Mouse (Mus musculus) lung, postnatal 0 days (tissue): ENCODE results near the gene Gm20388. TPM values are rescaled to one million over a fixed set of nuclear protein-coding genes. Genes with fewer than 3 reads are reported as not detected.
"Not testable (repeated sequence)": the region's sequence is repeated elsewhere in the genome, so short reads cannot be mapped to it uniquely, and the experiment has no call there.

Experiments used
- ATAC-seq: fragments of 200-750 bp; cut with Nextera tagmentation; 2 replicates; pipeline ENCODE4 v1.8.0; 2017; ENCODE audit warnings: moderate library complexity
- DNase-seq: peaks from one replicate; pipeline ENCODE4 v3.0.0-alpha.2; 2016; ENCODE audit warnings: low spot score
- H3K27ac ChIP-seq: fragments of 300-500 bp; sonication (generic); 2 replicates; pipeline ENCODE4 v1.5.1; 2014; ENCODE audit warnings: antibody characterized with exemption, mild to moderate bottlenecking, low read length, mixed read lengths
- H3K27me3 ChIP-seq: fragments of 300-500 bp; sonication (generic); replicated peaks from 2 replicates; pipeline ENCODE4 v1.6.1; 2014; ENCODE audit warnings: low read length, mixed read lengths; ENCODE audit not compliant: insufficient read depth
- H3K36me3 ChIP-seq: fragments of 300-500 bp; sonication (generic); 2 replicates; pipeline ENCODE4 v1.6.1; 2014; ENCODE audit warnings: low read length, mixed read lengths; ENCODE audit not compliant: insufficient read depth
- H3K4me1 ChIP-seq: fragments of 300-500 bp; sonication (generic); 2 replicates; pipeline ENCODE4 v1.6.1; 2014; ENCODE audit warnings: antibody characterized with exemption, low read depth, low read length, mixed read lengths; ENCODE audit not compliant: insufficient read depth
- H3K4me2 ChIP-seq: fragments of 300-500 bp; sonication (generic); replicated peaks from 2 replicates; pipeline ENCODE4 v1.6.1; 2014; ENCODE audit warnings: low read depth, mild to moderate bottlenecking, low read length, moderate library complexity, mixed read lengths
- H3K4me3 ChIP-seq: fragments of 300-500 bp; sonication (generic); 2 replicates; pipeline ENCODE4 v1.5.1; 2014; ENCODE audit warnings: low read depth, low read length
- H3K9ac ChIP-seq: fragments of 300-500 bp; sonication (generic); replicated peaks from 2 replicates; pipeline ENCODE4 v1.6.1; 2014; ENCODE audit warnings: low read depth, mild to moderate bottlenecking
- H3K9me3 ChIP-seq: fragments of 300-500 bp; sonication (generic); 2 replicates; pipeline ENCODE4 v1.6.1; 2016; ENCODE audit warnings: low read length, mixed read lengths
- CTCF ChIP-seq: IDR thresholded peaks from 2 replicates; pipeline ENCODE4 v1.5.1; 2016; ENCODE audit warnings: antibody characterized with exemption, mild to moderate bottlenecking
- EP300 ChIP-seq: IDR thresholded peaks from 2 replicates; pipeline ENCODE4 v1.6.1; 2016; ENCODE audit warnings: antibody characterized with exemption, mild to moderate bottlenecking, control low read depth
- WGBS: fragments of 180-500 bp; shearing (Covaris S2); extraction: QIAGEN DNeasy Blood & Tissue Kit; methylation state at CpG from one replicate; pipeline ENCODE4 v1.1.7; 2014; 5-methylcytosine and 5-hydroxymethylcytosine counted together
- polyA plus RNA-seq: library from polyadenylated mRNA; unstranded; fragments of >200 nt; fragmentation: Nextera tagmentation; extraction: Ambion mirVana; gene quantifications from 2 replicates; pipeline ENCODE4 v1.2.1, GENCODE M21; 2015

Gm20388 gene
- polyA plus RNA-seq, 1 experiment from 2014 or later, result not detected

DNA sequence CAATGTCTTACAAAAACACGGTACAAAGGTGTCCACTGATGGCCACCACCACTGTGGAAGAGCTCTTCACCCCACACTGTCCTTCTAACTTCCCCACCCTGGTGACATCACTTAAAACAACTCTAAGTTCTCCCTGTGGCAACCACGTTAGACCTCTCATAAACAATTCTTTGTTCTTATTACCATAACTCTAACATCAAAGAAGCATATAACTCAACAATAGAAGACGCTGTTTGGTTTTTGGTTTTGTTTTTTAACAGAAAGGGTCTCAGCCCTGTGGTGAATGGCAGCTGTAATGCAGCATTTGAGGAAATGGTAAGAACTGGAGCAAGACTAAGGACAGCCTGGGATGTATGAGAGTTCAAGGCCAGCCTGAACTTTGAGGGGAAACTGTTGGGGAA is 3115.3 kb downstream of the Gm20388 start:
- Histone ChIP-seq H3K4me1 (peaks cover 8% of the 10 kb centered on the region; the same call in 1 of the 2 replicates), H3K9me3 (no peaks in the 10 kb centered on the region), H3K36me3 (no peaks in the 10 kb centered on the region), H3K9ac (no peak overlapping the region), H3K27ac (no peak overlapping the region), H3K27me3 (no peaks in the 10 kb centered on the region), H3K4me2 (no peak overlapping the region), H3K4me3 (no peak overlapping the region)
- no peak for ATAC-seq
- no peak for DNase-seq
- 71% methylated on average over 3 of the region's 3 CpGs for WGBS
- TF ChIP-seq CTCF (no peak), EP300 (no peak)

DNA sequence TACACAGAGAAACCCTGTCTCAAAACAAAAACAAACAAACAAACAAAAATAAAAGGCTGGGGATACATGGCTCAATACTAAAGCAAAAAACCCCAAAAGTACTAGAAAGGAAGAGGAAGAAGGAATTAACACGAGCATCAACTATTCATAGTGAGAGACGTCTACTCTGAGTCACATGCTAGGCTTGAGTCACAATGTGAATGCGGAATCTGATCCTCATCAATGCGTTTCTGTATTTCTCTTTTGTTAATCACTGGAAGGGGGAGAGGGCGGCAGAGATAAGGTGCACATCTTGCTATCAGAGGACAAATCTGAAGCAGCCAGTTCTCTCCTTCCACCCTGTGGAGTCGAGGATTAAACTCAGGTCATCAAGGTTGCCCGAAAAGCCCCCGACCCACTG is 3117.1 kb downstream of the Gm20388 start:
- no peaks in the 10 kb centered on the region for H3K4me1 ChIP-seq
- H3K36me3 ChIP-seq, result no peaks in the 10 kb centered on the region
- no peaks in the 10 kb centered on the region for H3K27me3 ChIP-seq
- no peaks in the 10 kb centered on the region for H3K9me3 ChIP-seq
- ATAC-seq (no peak), DNase-seq (no peak)
- H3K4me3 ChIP-seq, result no peak overlapping the region
- WGBS, result 88% methylated on average over 8 of the region's 8 CpGs
- H3K9ac ChIP-seq, result no peak overlapping the region
- no peak overlapping the region for H3K4me2 ChIP-seq
- H3K27ac ChIP-seq, result no peak overlapping the region
- no peak for TF ChIP-seq EP300

DNA sequence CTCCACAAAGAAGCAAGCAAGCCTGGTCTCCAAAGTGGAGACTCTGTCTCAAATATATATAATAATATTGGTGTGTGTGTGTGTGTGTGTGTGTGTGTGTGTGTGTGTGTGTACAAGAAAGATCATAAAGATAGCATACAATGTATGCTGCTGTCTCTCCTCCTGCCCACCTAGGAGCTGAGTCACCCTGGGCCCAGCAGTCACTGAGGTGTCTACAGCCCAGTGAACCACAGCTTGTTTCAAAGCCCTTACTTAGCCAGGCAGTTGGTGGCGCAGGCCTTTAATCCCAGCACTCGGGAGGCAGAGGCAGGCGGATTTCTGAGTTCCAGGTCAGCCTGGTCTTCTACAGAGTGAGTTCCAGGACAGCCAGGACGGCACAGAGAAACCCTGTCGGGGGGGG is 3119.4 kb downstream of the Gm20388 start:
- not testable (repeated sequence) for H3K27ac ChIP-seq, H3K4me1 ChIP-seq, ATAC-seq, DNase-seq, H3K9ac ChIP-seq, H3K27me3 ChIP-seq, H3K36me3 ChIP-seq, H3K4me3 ChIP-seq, H3K4me2 ChIP-seq, H3K9me3 ChIP-seq
- 78% methylated on average over 4 of the region's 5 CpGs for WGBS

DNA sequence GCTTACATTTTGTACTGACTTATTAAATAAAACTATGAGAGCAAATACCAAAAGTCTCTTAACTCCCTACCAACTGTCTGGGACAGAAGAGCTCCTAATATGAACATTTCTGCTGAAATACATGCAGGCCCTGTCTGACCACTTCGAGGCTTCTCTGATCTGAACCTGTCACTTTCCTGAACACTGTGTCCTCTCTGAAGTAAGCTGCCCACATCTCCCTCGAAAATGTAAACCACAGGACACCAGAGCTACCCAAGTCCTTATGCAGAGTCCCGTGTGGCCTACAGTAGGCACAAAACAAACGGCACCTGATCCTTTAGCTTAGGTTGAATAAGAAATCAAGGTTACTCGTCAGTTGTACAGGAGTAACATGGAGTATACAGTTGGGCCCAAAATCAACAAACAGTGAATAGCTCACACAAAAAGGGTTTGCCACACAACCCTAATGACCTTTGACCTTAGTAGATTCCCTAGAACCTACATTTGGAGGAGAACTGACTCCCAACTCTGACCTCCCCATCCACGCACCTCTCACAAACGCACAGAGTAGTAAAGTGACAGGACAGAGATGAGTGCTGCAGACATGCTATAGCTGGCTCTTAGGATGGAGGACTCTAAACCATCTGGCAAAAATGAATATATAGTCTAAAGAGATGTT is 3120.8 kb downstream of the Gm20388 start:
- no peak overlapping the region for H3K27ac ChIP-seq
- DNase-seq (no peak), ATAC-seq (no peak)
- no peaks in the 10 kb centered on the region for H3K27me3 ChIP-seq
- peaks cover 6% of the 10 kb centered on the region; the same call in 1 of the 2 replicates for H3K4me1 ChIP-seq
- WGBS, result 68% methylated on average over 7 of the region's 7 CpGs
- no peak overlapping the region for H3K4me2 ChIP-seq
- TF ChIP-seq EP300 (no peak), CTCF (no peak)
- H3K4me3 ChIP-seq, result no peak overlapping the region
- H3K36me3 ChIP-seq, result no peaks in the 10 kb centered on the region
- no peaks in the 10 kb centered on the region for H3K9me3 ChIP-seq
- no peak overlapping the region for H3K9ac ChIP-seq

GRCm38 (mm10) chr8:123032730-123033129 is 3122.1 kb downstream of the Gm20388 start:
- Histone ChIP-seq H3K9me3 (no peaks in the 10 kb centered on the region), H3K9ac (no peak overlapping the region), H3K4me3 (no peak overlapping the region), H3K4me2 (no peak overlapping the region), H3K4me1 (peaks cover 6% of the 10 kb centered on the region; the same call in 1 of the 2 replicates), H3K27me3 (no peaks in the 10 kb centered on the region), H3K27ac (no peak overlapping the region), H3K36me3 (no peaks in the 10 kb centered on the region)
- DNase-seq, result peak; percentile 50
- TF ChIP-seq EP300 (no peak), CTCF (no peak)
- no peak for ATAC-seq

DNA sequence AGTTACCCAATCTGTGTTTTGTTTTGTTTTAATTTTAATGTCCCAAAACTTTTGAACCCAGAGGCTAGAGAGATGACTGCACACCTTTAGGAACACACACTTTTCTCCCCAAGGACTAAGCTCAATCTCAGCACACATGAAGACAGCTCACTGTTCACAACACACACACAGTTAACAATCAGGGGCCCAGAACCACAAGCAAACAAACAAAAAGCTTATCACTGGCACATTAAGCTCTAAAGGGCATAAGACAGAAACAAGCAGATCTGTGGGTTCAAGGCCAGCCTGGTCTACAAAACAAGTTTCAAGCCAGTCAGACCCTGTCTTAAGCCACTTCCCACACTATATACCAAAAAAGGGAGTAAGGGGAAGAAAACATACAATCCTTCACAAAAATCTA is 3122.8 kb downstream of the Gm20388 start:
- TF ChIP-seq EP300 (no peak), CTCF (no peak)
- DNase-seq (no peak), ATAC-seq (no peak)
- no peaks in the 10 kb centered on the region for H3K27me3 ChIP-seq
- H3K4me2 ChIP-seq, result no peak overlapping the region
- no peaks in the 10 kb centered on the region for H3K36me3 ChIP-seq
- H3K4me1 ChIP-seq, result peaks cover 6% of the 10 kb centered on the region; the same call in 1 of the 2 replicates
- H3K9ac ChIP-seq, result no peak overlapping the region
- no peaks in the 10 kb centered on the region for H3K9me3 ChIP-seq
- H3K4me3 ChIP-seq, result no peak overlapping the region
- H3K27ac ChIP-seq, result no peak overlapping the region

DNA sequence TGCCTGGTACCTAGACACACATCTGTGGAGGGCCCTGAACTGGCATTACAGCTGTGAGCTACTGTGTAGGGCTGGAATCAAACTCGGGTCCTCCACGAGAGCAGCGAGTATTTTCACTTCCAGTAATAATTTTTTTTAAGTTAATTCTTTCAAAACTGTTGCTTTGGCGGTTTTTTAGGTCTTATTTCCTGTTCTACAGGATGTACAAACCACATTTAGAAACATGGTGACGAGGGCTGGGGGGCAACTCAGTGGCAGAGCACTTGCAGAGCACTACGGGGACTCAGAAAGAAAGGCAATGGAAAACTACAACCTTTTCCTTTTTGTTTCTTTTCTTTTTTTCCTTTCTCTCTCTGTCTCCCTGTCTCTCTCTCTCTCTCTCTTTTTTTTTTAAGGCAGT is 3123.5 kb downstream of the Gm20388 start:
- no peak for ATAC-seq
- no peak for TF ChIP-seq EP300
- no peak for TF ChIP-seq CTCF
- no peak for DNase-seq
- H3K9me3 ChIP-seq, result no peaks in the 10 kb centered on the region
- H3K9ac ChIP-seq, result no peak overlapping the region
- no peak overlapping the region for H3K4me2 ChIP-seq
- no peaks in the 10 kb centered on the region for H3K36me3 ChIP-seq
- H3K4me1 ChIP-seq, result peaks cover 6% of the 10 kb centered on the region; the same call in 1 of the 2 replicates
- H3K27ac ChIP-seq, result no peak overlapping the region
- 50% methylated on average over 6 of the region's 6 CpGs for WGBS
- no peaks in the 10 kb centered on the region for H3K27me3 ChIP-seq
- H3K4me3 ChIP-seq, result no peak overlapping the region
